Mouse (Mus musculus): ENCODE results near the gene Hspbp1.
A peak's percentile ranks its signal among the peaks of the same experiment; 100 is the strongest.

Hspbp1 gene

GRCm38 (mm10) chr7:4666871-4667270, 18.0 kb downstream of the Hspbp1 start:
- no peak for DNase-seq

GRCm38 (mm10) chr7:4663742-4664141, 21.1 kb downstream of the Hspbp1 start:
- DNase-seq, result no peak

GRCm38 (mm10) chr7:4663179-4663578, 21.7 kb downstream of the Hspbp1 start:
- DNase-seq, result no peak

- DNase-seq, result no peak
Measured at GRCm38 (mm10) chr7:4659911-4660443, 24.9 kb downstream of the Hspbp1 start.

GRCm38 (mm10) chr7:4658912-4659551, 25.8 kb downstream of the Hspbp1 start, which contains the start of gene Ppp6r1:
Gene Ppp6r1, minus strand, starts transcription at chr7:4659019.
- peak; percentile 99 for DNase-seq

- peak; percentile 59 for DNase-seq
Measured at GRCm38 (mm10) chr7:4658128-4658907, 26.6 kb downstream of the Hspbp1 start.

GRCm38 (mm10) chr7:4657521-4658127, 27.2 kb downstream of the Hspbp1 start:
- peak; percentile 27 for DNase-seq

GRCm38 (mm10) chr7:4656818-4657217, 28.1 kb downstream of the Hspbp1 start:
- DNase-seq, result no peak

GRCm38 (mm10) chr7:4655916-4656315, 29.0 kb downstream of the Hspbp1 start:
- DNase-seq, result no peak

- no peak for DNase-seq
Measured at GRCm38 (mm10) chr7:4655393-4655792, 29.5 kb downstream of the Hspbp1 start.

GRCm38 (mm10) chr7:4654221-4654620, 30.6 kb downstream of the Hspbp1 start:
- no peak for DNase-seq

GRCm38 (mm10) chr7:4653780-4654179, 31.1 kb downstream of the Hspbp1 start:
- DNase-seq, result no peak

- DNase-seq, result no peak
Measured at GRCm38 (mm10) chr7:4653351-4653750, 31.5 kb downstream of the Hspbp1 start.

GRCm38 (mm10) chr7:4652726-4653125, 32.1 kb downstream of the Hspbp1 start:
- DNase-seq, result no peak

GRCm38 (mm10) chr7:4651581-4651980, 33.3 kb downstream of the Hspbp1 start:
- no peak for DNase-seq

- no peak for DNase-seq
Measured at GRCm38 (mm10) chr7:4647992-4648391, 36.9 kb downstream of the Hspbp1 start.

- no peak for DNase-seq
Measured at GRCm38 (mm10) chr7:4647291-4647690, 37.6 kb downstream of the Hspbp1 start.

GRCm38 (mm10) chr7:4646806-4647205, 38.1 kb downstream of the Hspbp1 start:
- DNase-seq, result no peak

- DNase-seq, result no peak
Measured at GRCm38 (mm10) chr7:4643225-4643624, 41.6 kb downstream of the Hspbp1 start.

- no peak for DNase-seq
Measured at GRCm38 (mm10) chr7:4641956-4642355, 42.9 kb downstream of the Hspbp1 start.

- no peak for DNase-seq
Measured at GRCm38 (mm10) chr7:4641155-4641554, 43.7 kb downstream of the Hspbp1 start.

GRCm38 (mm10) chr7:4636179-4636578, 48.7 kb downstream of the Hspbp1 start:
- no peak for DNase-seq

GRCm38 (mm10) chr7:4631031-4631430, 53.8 kb downstream of the Hspbp1 start, which contains the start of gene Tmem86b:
Gene Tmem86b, minus strand, starts transcription at chr7:4631422.
- no peak for DNase-seq

- no peak for DNase-seq
Measured at GRCm38 (mm10) chr7:4630198-4630597, 54.7 kb downstream of the Hspbp1 start.

All from cerebellum, adult 11-12 months (tissue).